Mouse (Mus musculus) left cerebral cortex, adult 18-20 months (tissue): ENCODE data around the gene Ifnar2. TPM values are rescaled to one million over a fixed set of nuclear protein-coding genes. Genes with fewer than 3 reads are reported as not detected.

Experiments used
- DNase-seq, 2 experiments: peaks; one replicate each; pipeline ENCODE4 v3.0.0; 2021 to 2022; ENCODE audit warnings: low spot score in 2 of 2, mixed read lengths in 1 of 2
- total RNA-seq, 2 experiments: library from RNA; stranded (reverse); gene quantifications; 2 replicates each; pipeline ENCODE4 v1.2.3; 2021

The Ifnar2 gene
- total RNA-seq, 2 experiments from 2014 or later, result 21.0 to 23.7 TPM

DNA sequence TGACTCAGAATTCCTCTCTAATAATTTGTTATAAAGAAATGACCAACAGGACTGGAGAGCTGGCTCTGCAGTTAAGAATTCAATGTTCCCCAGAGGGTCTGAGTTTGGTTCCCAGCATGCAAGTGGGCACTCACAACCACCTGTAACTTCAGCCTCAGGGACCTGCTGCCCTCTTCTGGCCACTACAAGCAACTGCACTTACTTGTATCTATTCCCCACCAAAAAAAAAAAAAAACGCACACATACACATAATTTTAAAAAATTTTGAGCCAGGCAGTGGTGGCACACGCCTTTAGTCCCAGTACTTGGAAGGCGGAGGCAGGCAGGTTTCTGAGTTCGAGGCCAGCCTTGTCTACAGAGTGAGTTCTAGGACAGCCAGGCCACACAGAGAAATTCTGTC is 17.5 kb downstream of the Ifnar2 start:
- DNase-seq, result no peak

DNA sequence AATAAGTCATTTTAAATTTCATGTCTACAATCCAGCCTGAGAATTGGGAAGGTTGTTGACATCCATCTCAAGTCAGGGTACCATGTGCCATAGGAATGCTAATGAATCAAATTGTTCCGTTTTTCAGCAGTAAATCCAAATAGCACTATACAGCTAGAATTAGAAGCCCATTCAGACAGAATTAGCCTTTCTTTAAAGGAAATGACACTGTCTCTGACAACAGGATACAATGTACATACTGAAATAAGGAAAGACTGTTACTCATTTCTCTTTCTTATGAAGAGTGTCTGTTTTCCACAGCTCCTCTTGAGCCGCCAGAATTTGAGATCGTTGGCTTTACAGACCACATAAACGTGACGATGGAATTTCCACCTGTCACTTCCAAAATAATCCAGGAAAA is 18.8 kb downstream of the Ifnar2 start, which contains the start of gene Gm21970:
Gene Gm21970, plus strand, starts transcription at position 301 of the 400 bp plus-strand sequence.
- DNase-seq, result no peak

- no peak for DNase-seq
These were observed 22.3 kb downstream of the Ifnar2 start for GRCm38 (mm10) chr16:91394826-91395410.

DNA sequence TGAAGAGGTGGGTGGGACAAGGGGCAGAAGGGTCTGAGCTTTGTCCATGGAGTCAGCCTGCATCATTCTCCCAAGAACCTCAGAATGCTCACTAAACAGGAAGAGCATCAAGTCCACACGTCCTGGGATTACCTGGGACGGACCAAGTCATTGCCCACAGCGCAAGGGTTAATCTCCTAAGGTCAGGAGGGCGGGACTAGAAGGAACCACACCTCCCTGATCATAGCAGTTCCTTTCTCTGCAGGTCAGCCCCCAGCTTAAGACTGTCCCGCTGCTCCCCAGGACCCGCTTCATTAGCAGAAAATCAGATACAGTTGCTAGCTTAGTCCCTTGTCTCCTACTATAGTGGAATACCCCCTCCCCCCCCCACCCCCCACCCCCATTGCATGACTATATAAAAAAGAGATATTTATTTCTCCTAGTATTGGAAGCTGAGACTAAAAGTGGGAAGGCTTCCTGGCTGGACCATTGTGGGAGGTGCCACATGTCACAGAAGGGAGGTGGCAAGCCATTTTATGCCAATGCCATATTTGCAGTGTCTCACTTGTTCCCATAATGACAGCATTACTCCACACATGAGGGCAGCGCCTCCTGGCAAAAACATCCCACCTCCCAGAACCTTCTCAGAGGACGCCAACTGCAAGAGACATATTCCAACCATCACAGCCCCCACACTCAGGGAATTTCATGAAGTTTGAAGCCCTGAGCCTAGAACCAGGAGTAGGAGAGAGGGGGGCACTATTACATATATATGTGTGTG is 23.2 kb downstream of the Ifnar2 start:
- peak in 1 of 2 experiments; percentile 12 for DNase-seq

GRCm38 (mm10) chr16:91396844-91397537 is 24.4 kb downstream of the Ifnar2 start:
- DNase-seq, result no peak

DNA sequence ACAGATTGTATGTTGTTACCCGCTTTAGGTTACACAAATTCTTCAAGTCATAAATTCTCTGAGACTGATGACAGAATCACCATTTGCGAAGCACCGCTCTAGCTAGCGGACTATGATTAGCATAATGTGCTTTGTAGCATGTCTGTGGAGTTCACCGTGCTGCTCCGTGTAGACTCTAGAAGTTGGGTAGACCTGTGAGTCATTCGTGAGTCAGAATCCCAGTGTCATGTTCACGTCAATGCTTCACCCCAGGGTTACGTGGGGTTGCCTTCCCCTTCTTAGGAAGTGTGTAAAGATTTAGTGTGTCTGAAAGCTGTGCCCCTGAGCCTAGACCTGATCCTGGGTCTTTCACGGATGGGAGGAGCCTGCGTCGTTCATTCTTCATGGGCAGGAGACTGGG is 25.4 kb downstream of the Ifnar2 start:
- DNase-seq, result no peak

GRCm38 (mm10) chr16:91398944-91399343 is 26.4 kb downstream of the Ifnar2 start:
- no peak for DNase-seq

- DNase-seq, result no peak
These were observed 29.1 kb downstream of the Ifnar2 start for GRCm38 (mm10) chr16:91401569-91402165.

- no peak for DNase-seq
These were observed 31.2 kb downstream of the Ifnar2 start for GRCm38 (mm10) chr16:91403784-91404183.

DNA sequence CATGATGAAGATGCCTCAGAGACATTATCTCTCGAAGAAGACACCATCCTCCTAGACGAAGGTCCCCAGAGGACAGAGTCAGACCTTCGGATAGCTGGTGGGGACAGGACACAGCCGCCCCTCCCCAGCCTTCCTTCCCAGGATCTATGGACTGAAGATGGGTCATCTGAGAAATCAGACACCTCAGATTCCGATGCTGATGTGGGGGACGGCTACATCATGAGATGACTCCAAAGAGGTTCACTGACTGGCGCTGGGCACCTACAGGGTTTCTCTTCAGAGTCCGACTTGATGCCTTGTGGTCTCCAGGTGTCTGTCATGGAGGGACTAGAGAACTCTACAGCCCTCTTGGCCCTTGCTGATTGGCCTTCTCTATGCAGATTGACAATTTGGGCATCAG is 31.6 kb downstream of the Ifnar2 start:
- no peak for DNase-seq

GRCm38 (mm10) chr16:91404828-91405577 is 32.4 kb downstream of the Ifnar2 start:
- DNase-seq, result no peak

- DNase-seq, result peak; percentile 30 to 38
These were observed 33.3 kb downstream of the Ifnar2 start, which contains the start of gene Il10rb for GRCm38 (mm10) chr16:91405640-91406584. TSS of gene Il10rb (plus strand) at chr16:91406164.

DNA sequence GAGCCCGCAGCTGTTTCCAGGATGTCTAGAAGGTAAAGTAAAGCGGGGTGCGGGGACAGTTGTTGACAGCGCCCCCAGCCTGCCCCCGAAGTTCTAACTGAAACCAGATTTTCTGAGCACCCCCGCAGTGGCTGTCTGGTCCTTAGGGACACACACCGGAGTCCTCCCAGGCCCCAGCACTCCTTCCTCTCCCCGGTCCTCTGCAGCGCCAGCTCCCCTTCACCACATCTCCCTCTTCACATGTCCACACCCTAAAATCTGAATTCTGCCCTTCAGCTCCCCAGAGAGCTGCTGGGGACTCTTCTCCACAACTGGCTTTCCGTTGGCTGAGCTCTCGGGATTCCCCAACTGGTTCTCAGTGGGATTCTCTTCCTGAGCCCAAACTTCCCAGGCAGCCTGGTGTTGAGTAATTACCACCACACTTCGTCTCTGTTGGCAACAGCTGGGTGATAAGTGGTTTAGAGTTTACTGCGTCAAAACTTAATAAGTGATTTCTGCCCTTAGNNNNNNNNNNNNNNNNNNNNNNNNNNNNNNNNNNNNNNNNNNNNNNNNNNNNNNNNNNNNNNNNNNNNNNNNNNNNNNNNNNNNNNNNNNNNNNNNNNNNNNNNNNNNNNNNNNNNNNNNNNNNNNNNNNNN is 34.1 kb downstream of the Ifnar2 start:
- peak in 1 of 2 experiments; percentile 18 for DNase-seq

GRCm38 (mm10) chr16:91413102-91413844 is 40.7 kb downstream of the Ifnar2 start:
- DNase-seq, result no peak

- no peak for DNase-seq
These were observed 43.0 kb downstream of the Ifnar2 start for GRCm38 (mm10) chr16:91415391-91416189.

GRCm38 (mm10) chr16:91416357-91416756 is 43.8 kb downstream of the Ifnar2 start:
- no peak for DNase-seq

- DNase-seq, result no peak
These were observed 44.4 kb downstream of the Ifnar2 start for GRCm38 (mm10) chr16:91416938-91417337.

GRCm38 (mm10) chr16:91418531-91418930 is 45.9 kb downstream of the Ifnar2 start:
- no peak for DNase-seq
